Mouse (Mus musculus) kidney, embryonic 14.5 days (tissue): ENCODE measurements around the gene Slc6a3. TPM values are rescaled to one million over a fixed set of nuclear protein-coding genes. Genes with fewer than 3 reads are reported as not detected.
A peak's percentile ranks its signal among the peaks of the same experiment; 100 is the strongest.

Source experiments
- ATAC-seq: fragments of 200-750 bp; cut with Nextera tagmentation; 2 replicates; pipeline ENCODE4 v1.8.0; 2017; ENCODE audit warnings: moderate number of reproducible peaks, mild to moderate bottlenecking, moderate TSS enrichment, moderate library complexity; ENCODE audit not compliant: low FRiP score, low TSS enrichment
- H3K27ac ChIP-seq: fragments of 300-500 bp; sonication (generic); 2 replicates; pipeline ENCODE4 v1.5.1; 2014; ENCODE audit warnings: low read depth, mild to moderate bottlenecking, low read length, moderate library complexity, mixed read lengths
- H3K27me3 ChIP-seq: fragments of 300-500 bp; sonication (generic); 2 replicates; pipeline ENCODE4 v1.6.1; 2014; ENCODE audit warnings: mild to moderate bottlenecking, low read length; ENCODE audit not compliant: control insufficient read depth, insufficient read depth
- H3K36me3 ChIP-seq: fragments of 300-500 bp; sonication (generic); 2 replicates; pipeline ENCODE4 v1.6.1; 2014; ENCODE audit warnings: low read length, mixed read lengths; ENCODE audit not compliant: control insufficient read depth, insufficient read depth
- H3K4me1 ChIP-seq: fragments of 300-500 bp; sonication (generic); 2 replicates; pipeline ENCODE4 v1.6.1; 2014; ENCODE audit warnings: low read length, mixed read lengths; ENCODE audit not compliant: control insufficient read depth, insufficient read depth
- H3K4me2 ChIP-seq: fragments of 300-500 bp; sonication (generic); replicated peaks from 2 replicates; pipeline ENCODE4 v1.6.1; 2014; ENCODE audit warnings: low read depth, mild to moderate bottlenecking, low read length
- H3K4me3 ChIP-seq: fragments of 300-500 bp; sonication (generic); 2 replicates; pipeline ENCODE4 v1.5.1; 2014; ENCODE audit warnings: mild to moderate bottlenecking, low read length
- H3K9ac ChIP-seq: fragments of 300-500 bp; sonication (generic); 2 replicates; pipeline ENCODE4 v1.6.1; 2014; ENCODE audit warnings: low read depth, mild to moderate bottlenecking, low read length, moderate library complexity
- H3K9me3 ChIP-seq: fragments of 300-500 bp; sonication (generic); 2 replicates; pipeline ENCODE4 v1.6.1; 2016; ENCODE audit warnings: low read length; ENCODE audit not compliant: control insufficient read depth
- WGBS: fragments of 180-500 bp; shearing (Covaris S2); extraction: QIAGEN DNeasy Blood & Tissue Kit; methylation state at CpG from one replicate; pipeline ENCODE4 v1.1.7; 2014; 5-methylcytosine and 5-hydroxymethylcytosine counted together
- polyA plus RNA-seq: library from polyadenylated mRNA; unstranded; fragments of >200 nt; fragmentation: Nextera tagmentation; extraction: Ambion mirVana; gene quantifications from 2 replicates; pipeline ENCODE4 v1.2.1, GENCODE M21; 2014

The Slc6a3 gene
- polyA plus RNA-seq, 1 experiment from 2014 or later: not detected

- Histone ChIP-seq H3K4me1 (0 out of 2 replicates have a peak, but pooled peaks cover 4% of the 10 kb centered on the region), H3K36me3 (no peaks in the 10 kb centered on the region), H3K9ac (0 out of 2 replicates have a peak overlapping the region, but pooled peaks have one; percentile 32), H3K27me3 (peaks cover 39% of the 10 kb centered on the region), H3K27ac (no peak overlapping the region), H3K4me3 (peak overlapping the region; percentile 38), H3K9me3 (no peaks in the 10 kb centered on the region), H3K4me2 (peak overlapping the region; percentile 81)
- ATAC-seq: no peak
- 19% methylated on average over 13 of the region's 13 CpGs for WGBS
Observed at GRCm38 (mm10) chr13:73536824-73537223, 277 bp downstream of the Slc6a3 start.

- Histone ChIP-seq H3K27me3 (no peaks in the 10 kb centered on the region), H3K4me1 (no peaks in the 10 kb centered on the region), H3K9ac (no peak overlapping the region), H3K27ac (no peak overlapping the region), H3K36me3 (no peaks in the 10 kb centered on the region), H3K4me3 (no peak overlapping the region), H3K4me2 (no peak overlapping the region), H3K9me3 (no peaks in the 10 kb centered on the region)
- no peak for ATAC-seq
- WGBS: 82% methylated on average over 5 of the region's 5 CpGs
Observed at GRCm38 (mm10) chr13:73564201-73564600, 27.7 kb downstream of the Slc6a3 start.

GRCm38 (mm10) chr13:73575051-73575450 lies 38.5 kb downstream of the Slc6a3 start:
- H3K27ac ChIP-seq: no peak overlapping the region
- ATAC-seq: no peak
- no peak overlapping the region for H3K4me2 ChIP-seq
- H3K9ac ChIP-seq: no peak overlapping the region
- no peaks in the 10 kb centered on the region for H3K27me3 ChIP-seq
- H3K4me1 ChIP-seq: no peaks in the 10 kb centered on the region
- H3K4me3 ChIP-seq: no peak overlapping the region
- no peaks in the 10 kb centered on the region for H3K9me3 ChIP-seq
- no peaks in the 10 kb centered on the region for H3K36me3 ChIP-seq

GRCm38 (mm10) chr13:73577277-73577676 lies 40.7 kb downstream of the Slc6a3 start:
- no peak overlapping the region for H3K27ac ChIP-seq
- no peak overlapping the region for H3K9ac ChIP-seq
- 45% methylated on average over 2 of the region's 2 CpGs for WGBS
- peak; percentile 68; the same call in 1 of the 2 replicates for ATAC-seq
- H3K4me1 ChIP-seq: no peaks in the 10 kb centered on the region
- no peaks in the 10 kb centered on the region for H3K27me3 ChIP-seq
- H3K4me3 ChIP-seq: no peak overlapping the region
- H3K9me3 ChIP-seq: no peaks in the 10 kb centered on the region
- no peak overlapping the region for H3K4me2 ChIP-seq
- no peaks in the 10 kb centered on the region for H3K36me3 ChIP-seq

- Histone ChIP-seq H3K9me3 (no peaks in the 10 kb centered on the region), H3K27ac (no peak overlapping the region), H3K36me3 (no peaks in the 10 kb centered on the region), H3K4me2 (no peak overlapping the region), H3K4me1 (no peaks in the 10 kb centered on the region), H3K9ac (no peak overlapping the region), H3K4me3 (no peak overlapping the region), H3K27me3 (peaks cover 4% of the 10 kb centered on the region; the same call in 1 of the 2 replicates)
- 87% methylated on average over 3 of the region's 3 CpGs for WGBS
- no peak for ATAC-seq
Observed at GRCm38 (mm10) chr13:73591488-73591887, 54.9 kb downstream of the Slc6a3 start.

- no peaks in the 10 kb centered on the region for H3K9me3 ChIP-seq
- H3K36me3 ChIP-seq: no peaks in the 10 kb centered on the region
- WGBS: 59% methylated on average over 2 of the region's 2 CpGs
- no peak for ATAC-seq
- H3K27me3 ChIP-seq: peaks cover 9% of the 10 kb centered on the region; the same call in 1 of the 2 replicates
- no peaks in the 10 kb centered on the region for H3K4me1 ChIP-seq
- no peak overlapping the region for H3K4me3 ChIP-seq
- H3K9ac ChIP-seq: no peak overlapping the region
- no peak overlapping the region for H3K27ac ChIP-seq
- H3K4me2 ChIP-seq: no peak overlapping the region
Observed at GRCm38 (mm10) chr13:73592546-73592945, 56.0 kb downstream of the Slc6a3 start.

GRCm38 (mm10) chr13:73596276-73596675 lies 59.7 kb downstream of the Slc6a3 start:
- WGBS: 81% methylated on average over 4 of the region's 4 CpGs
- Histone ChIP-seq H3K4me3 (no peak overlapping the region), H3K9me3 (no peaks in the 10 kb centered on the region), H3K4me2 (no peak overlapping the region), H3K9ac (no peak overlapping the region), H3K27ac (no peak overlapping the region), H3K4me1 (no peaks in the 10 kb centered on the region), H3K36me3 (no peaks in the 10 kb centered on the region), H3K27me3 (peaks cover 5% of the 10 kb centered on the region; the same call in 1 of the 2 replicates)
- ATAC-seq: no peak

GRCm38 (mm10) chr13:73600217-73600616 lies 63.7 kb downstream of the Slc6a3 start:
- no peak overlapping the region for H3K4me2 ChIP-seq
- peaks cover 5% of the 10 kb centered on the region; the same call in 1 of the 2 replicates for H3K27me3 ChIP-seq
- H3K36me3 ChIP-seq: no peaks in the 10 kb centered on the region
- H3K4me3 ChIP-seq: no peak overlapping the region
- peaks cover 11% of the 10 kb centered on the region for H3K4me1 ChIP-seq
- H3K9ac ChIP-seq: no peak overlapping the region
- H3K9me3 ChIP-seq: no peaks in the 10 kb centered on the region
- H3K27ac ChIP-seq: no peak overlapping the region
- ATAC-seq: no peak
- WGBS: 76% methylated on average over 4 of the region's 4 CpGs

GRCm38 (mm10) chr13:73603046-73603445 lies 66.5 kb downstream of the Slc6a3 start:
- Histone ChIP-seq H3K27ac (no peak overlapping the region), H3K36me3 (peaks cover 25% of the 10 kb centered on the region), H3K9me3 (no peaks in the 10 kb centered on the region), H3K4me3 (peak overlapping the region; percentile 57), H3K4me2 (peak overlapping the region; percentile 93), H3K27me3 (no peaks in the 10 kb centered on the region), H3K9ac (peak overlapping the region; percentile 87), H3K4me1 (peaks cover 13% of the 10 kb centered on the region)
- 0 out of 2 replicates have a peak, but pooled peaks have one; percentile 10 for ATAC-seq
- WGBS: 45% methylated on average over 4 of the region's 4 CpGs
